ENCODE assay signal across 21 mouse cellular contexts in the genomic region with DNA sequence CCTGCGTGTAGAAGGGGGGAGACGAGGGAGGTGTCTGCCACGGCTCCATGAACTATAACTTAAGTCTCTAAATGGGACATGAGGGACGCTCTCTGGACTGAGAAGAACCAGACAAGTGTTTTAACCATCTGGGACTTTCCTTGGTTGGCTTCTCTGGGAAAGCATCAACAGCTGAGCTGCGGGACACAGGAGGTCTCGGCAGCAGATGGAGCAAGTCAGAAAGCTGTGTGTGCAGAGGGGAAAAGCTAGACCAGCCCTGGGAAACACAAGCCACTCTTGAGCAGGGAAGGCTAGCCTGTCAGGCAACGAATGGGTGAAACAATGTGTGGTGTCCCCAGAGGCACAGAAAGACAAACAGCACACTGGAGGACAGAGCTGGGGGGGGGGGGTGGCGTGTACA.
DNase-seq lines count a peak whose midpoint lies in the region; ATAC-seq lines count a peak whose summit lies in the region.
"Had no signal": no experiment of that assay in that cellular context is flagged by ENCODE, and none has a peak within 500 bp of the region (broad histone marks: within the 10 kb centered on the region; RNA-seq: fewer than 3 reads in every experiment).

No protein-coding gene starts in this region.

- peak overlapping the region; percentile 52; the same call in 1 of the 2 replicates for H3K27ac ChIP-seq in hindbrain, embryonic 12.5 days
- no peak overlapping the region for H3K27ac ChIP-seq in hindbrain, embryonic 10.5 days
- no peak overlapping the region for H3K27ac ChIP-seq in neural tube, embryonic 11.5 days (ENCODE audit: low read depth, low read length)
- H3K27ac ChIP-seq in intestine, embryonic 15.5 days: peak overlapping the region; percentile 6
- H3K27ac ChIP-seq: forebrain, embryonic 10.5 days; gastrocnemius, adult 2 months; heart, embryonic 13.5 days; kidney, embryonic 15.5 days; limb, embryonic 13.5 days had no signal

- WGBS in hindbrain, embryonic 12.5 days: 43% methylated on average over 8 of the region's 8 CpGs
- 61% methylated on average over 8 of the region's 8 CpGs for WGBS in hindbrain, embryonic 10.5 days
- WGBS in neural tube, embryonic 11.5 days: 46% methylated on average over 8 of the region's 8 CpGs
- WGBS in intestine, embryonic 15.5 days: 20% methylated on average over 8 of the region's 8 CpGs

- H3K9me3 ChIP-seq in hindbrain, embryonic 12.5 days (replicated peaks): no peaks in the 10 kb centered on the region
- H3K9me3 ChIP-seq in hindbrain, embryonic 10.5 days: no peaks in the 10 kb centered on the region
- H3K9me3 ChIP-seq in neural tube, embryonic 11.5 days (ENCODE audit: control insufficient read depth, low read length): no peaks in the 10 kb centered on the region
- H3K9me3 ChIP-seq in intestine, embryonic 15.5 days: no peaks in the 10 kb centered on the region
- H3K9me3 ChIP-seq: forebrain, embryonic 10.5 days; heart, embryonic 13.5 days; kidney, embryonic 15.5 days; limb, embryonic 13.5 days had no signal

- DNase-seq in hindbrain, embryonic 10.5 days (ENCODE audit: low spot score): no peak
- peak; percentile 40 for DNase-seq in neural tube, embryonic 11.5 days (ENCODE audit: low spot score)
- DNase-seq in neural tube, embryonic 10.5 days (ENCODE audit: extremely low spot score, low spot score): no peak
- no peak for DNase-seq in adrenal gland, postnatal 10 days
- no peak for DNase-seq in layer of hippocampus, adult 8-10 months (ENCODE audit: low spot score in 2 of 2)
- DNase-seq: adrenal gland, postnatal 25 days; cerebellum, adult 11-12 months; cerebellum, postnatal 25 days; gastrocnemius, adult 2 months; kidney, postnatal 4 days; lung, postnatal 10 days; right cerebral cortex, postnatal 4 days; thymus, postnatal 36 days had no signal

- H3K27me3 ChIP-seq in hindbrain, embryonic 12.5 days: 0 out of 2 replicates have a peak, but pooled peaks cover 7% of the 10 kb centered on the region
- H3K27me3 ChIP-seq in hindbrain, embryonic 10.5 days (ENCODE audit: insufficient read depth, poor library complexity, severe bottlenecking): peaks cover 12% of the 10 kb centered on the region
- peaks cover 2% of the 10 kb centered on the region; the same call in 1 of the 2 replicates for H3K27me3 ChIP-seq in neural tube, embryonic 11.5 days (ENCODE audit: control insufficient read depth, insufficient read depth, low read length)
- H3K27me3 ChIP-seq in intestine, embryonic 15.5 days (replicated peaks): no peaks in the 10 kb centered on the region
- H3K27me3 ChIP-seq: CH12.LX had no signal

- H3K4me2 ChIP-seq in hindbrain, embryonic 12.5 days (replicated peaks): no peak overlapping the region
- H3K4me2 ChIP-seq in neural tube, embryonic 11.5 days (ENCODE audit: low read depth): no peak overlapping the region
- H3K4me2 ChIP-seq in intestine, embryonic 15.5 days (replicated peaks): no peak overlapping the region; the same call in 1 of the 2 replicates
- H3K4me2 ChIP-seq: heart, embryonic 13.5 days; kidney, embryonic 15.5 days; limb, embryonic 13.5 days had no signal

- H3K36me3 ChIP-seq in hindbrain, embryonic 12.5 days: no peaks in the 10 kb centered on the region
- no peaks in the 10 kb centered on the region for H3K36me3 ChIP-seq in hindbrain, embryonic 10.5 days
- no peaks in the 10 kb centered on the region for H3K36me3 ChIP-seq in neural tube, embryonic 11.5 days (ENCODE audit: control insufficient read depth, insufficient read depth, low read length)
- no peaks in the 10 kb centered on the region for H3K36me3 ChIP-seq in intestine, embryonic 15.5 days
- H3K36me3 ChIP-seq: forebrain, embryonic 10.5 days; heart, embryonic 13.5 days; kidney, embryonic 15.5 days; limb, embryonic 13.5 days had no signal

- H3K4me1 ChIP-seq in hindbrain, embryonic 12.5 days: 0 out of 2 replicates have a peak, but pooled peaks cover 10% of the 10 kb centered on the region
- peaks cover 26% of the 10 kb centered on the region for H3K4me1 ChIP-seq in hindbrain, embryonic 10.5 days (replicated peaks)
- H3K4me1 ChIP-seq in neural tube, embryonic 11.5 days (ENCODE audit: control insufficient read depth, insufficient read depth, low read length): peaks cover 5% of the 10 kb centered on the region; the same call in 1 of the 2 replicates
- peaks cover 51% of the 10 kb centered on the region for H3K4me1 ChIP-seq in intestine, embryonic 15.5 days (replicated peaks)
- H3K4me1 ChIP-seq: limb, embryonic 13.5 days had no signal

- 0 out of 2 replicates have a peak, but pooled peaks have one; percentile 30 for ATAC-seq in hindbrain, embryonic 12.5 days (ENCODE audit: low FRiP score)
- ATAC-seq in neural tube, embryonic 11.5 days (ENCODE audit: insufficient read depth, low FRiP score, low TSS enrichment): no peak
- no peak for ATAC-seq in intestine, embryonic 15.5 days
- ATAC-seq: inflammation-experienced regulatory T-cells, adult 6 months had no signal

- no peak overlapping the region for H3K4me3 ChIP-seq in hindbrain, embryonic 12.5 days
- no peak overlapping the region for H3K4me3 ChIP-seq in hindbrain, embryonic 10.5 days
- no peak overlapping the region for H3K4me3 ChIP-seq in neural tube, embryonic 11.5 days (ENCODE audit: low read depth, low read length)
- H3K4me3 ChIP-seq in intestine, embryonic 15.5 days (replicated peaks): no peak overlapping the region
- H3K4me3 ChIP-seq: forebrain, embryonic 10.5 days; gastrocnemius, adult 2 months; heart, embryonic 13.5 days; kidney, embryonic 15.5 days; limb, embryonic 13.5 days had no signal

- H3K9ac ChIP-seq in hindbrain, embryonic 12.5 days: no peak overlapping the region
- no peak overlapping the region for H3K9ac ChIP-seq in neural tube, embryonic 11.5 days (ENCODE audit: low read length)
- H3K9ac ChIP-seq in intestine, embryonic 15.5 days: no peak overlapping the region
- H3K9ac ChIP-seq: heart, embryonic 13.5 days; kidney, embryonic 15.5 days; limb, embryonic 13.5 days had no signal

Comparison
In these comparisons a context has a peak if more than half of its experiments do, and no peak if none do; other contexts are left out.
1. H3K27ac ChIP-seq: peak in hindbrain, embryonic 12.5 days (single experiment) and intestine, embryonic 15.5 days (single experiment); none in hindbrain, embryonic 10.5 days (single experiment) and neural tube, embryonic 11.5 days (single experiment).